24 mouse cellular contexts compared by ENCODE assay signal in genomic region chr11:62955186-62955585, GRCm38 (mm10). TPM values are rescaled to one million over a fixed set of nuclear protein-coding genes. Genes with fewer than 3 reads are reported as not detected.
"Had no signal": no experiment of that assay in that cellular context is flagged by ENCODE, and none has a peak within 500 bp of the region (broad histone marks: within the 10 kb centered on the region; RNA-seq: fewer than 3 reads in every experiment).

No protein-coding gene starts in this region.

- H3K9me3 ChIP-seq: neural tube, embryonic 15.5 days had no signal

- DNase-seq: midbrain, embryonic 14.5 days; retina, postnatal 1 day; right cerebral cortex, adult 18-20 months; right cerebral cortex, postnatal 25 days; right cerebral cortex, postnatal 4 days; spleen, adult 18-20 months; thymus, adult 18-20 months; thymus, postnatal 14 days; thymus, postnatal 36 days had no signal

- H3K4me2 ChIP-seq: lung, embryonic 14.5 days; midbrain, embryonic 12.5 days; neural tube, embryonic 13.5 days; neural tube, embryonic 15.5 days had no signal

- ATAC-seq: midbrain, embryonic 16.5 days had no signal

- H3K4me1 ChIP-seq: midbrain, embryonic 10.5 days; midbrain, embryonic 12.5 days; neural tube, embryonic 13.5 days; neural tube, embryonic 15.5 days had no signal

- H3K36me3 ChIP-seq: midbrain, embryonic 10.5 days; midbrain, embryonic 12.5 days; neural tube, embryonic 13.5 days; neural tube, embryonic 15.5 days had no signal

- H3K27me3 ChIP-seq: midbrain, embryonic 12.5 days; neural tube, embryonic 13.5 days; neural tube, embryonic 15.5 days had no signal

- H3K27ac ChIP-seq: liver, embryonic 14.5 days; midbrain, embryonic 10.5 days; midbrain, embryonic 12.5 days; neural tube, embryonic 13.5 days; neural tube, embryonic 15.5 days had no signal

- H3K9ac ChIP-seq: liver, embryonic 14.5 days; lung, embryonic 14.5 days; midbrain, embryonic 12.5 days; neural tube, embryonic 13.5 days; neural tube, embryonic 15.5 days had no signal

- H3K4me3 ChIP-seq: midbrain, embryonic 10.5 days; midbrain, embryonic 12.5 days; myocyte; neural tube, embryonic 13.5 days; neural tube, embryonic 15.5 days had no signal

RNA-seq across cellular contexts. Expression of gene Cdrt4, which starts 4.2 kb away (rescaled TPM):
- total RNA-seq: megakaryocyte, adult 5-6 weeks; megakaryocyte-erythroid progenitor cell, adult 5-6 weeks had no signal
- polyA plus RNA-seq: liver, embryonic 14.5 days; liver, embryonic 16.5 days; lung, embryonic 14.5 days; midbrain, embryonic 10.5 days; midbrain, embryonic 12.5 days; midbrain, embryonic 14.5 days; midbrain, embryonic 16.5 days; myocyte; neural tube, embryonic 11.5 days; neural tube, embryonic 13.5 days; neural tube, embryonic 15.5 days; small intestine, adult 2 months; stomach, embryonic 14.5 days; thymus, postnatal 0 days had no signal
